Mouse (Mus musculus): ENCODE results near the gene Pcgf3.

Gene Pcgf3

DNA sequence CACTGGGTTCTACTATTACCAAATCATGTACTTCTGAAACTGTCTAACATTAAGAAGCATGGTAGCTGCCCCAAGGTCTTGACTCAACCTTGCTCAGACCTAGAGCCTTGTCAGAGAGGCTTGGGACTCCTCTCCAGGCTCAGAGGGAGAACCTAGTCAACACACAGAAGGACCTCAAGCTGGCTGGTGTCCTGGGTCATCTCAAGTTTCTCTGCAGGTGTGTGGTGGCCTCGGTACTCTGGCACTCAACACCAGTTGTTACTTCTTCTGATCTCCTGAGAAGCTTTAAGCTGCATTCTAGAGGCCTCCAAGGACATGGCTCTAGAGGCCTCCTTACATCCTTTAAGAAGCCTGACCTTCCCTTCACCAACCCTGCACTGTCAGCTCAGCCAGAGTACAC lies 93.0 kb downstream of the Pcgf3 start:
- no peak for DNase-seq (ENCODE audit: low spot score in 2 of 2)
